Mouse (Mus musculus): ENCODE results near the gene Birc2.

- TF ChIP-seq CTCF (IDR thresholded peaks at IDR 0.05 in 2 of 3, conservative IDR thresholded peaks at IDR 0.05 in 1 of 3; ENCODE audit: control insufficient read depth in 1 of 3, insufficient read depth in 1 of 3, low read depth in 2 of 3, low read length in 3 of 3, poor library complexity in 1 of 3, severe bottlenecking in 1 of 3) (0 out of 6 replicates have a peak, but pooled peaks of 1 of the 3 experiments have one; percentile 12), HCFC1 (IDR thresholded peaks at IDR 0.05; ENCODE audit: low read depth, low read length) (peak; percentile 62), USF2 (IDR thresholded peaks at IDR 0.05; ENCODE audit: borderline replicate concordance in 1 of 2, insufficient read depth in 1 of 2, low read depth in 1 of 2, low read length in 2 of 2) (no peak), TAL1 (IDR thresholded peaks at IDR 0.05; ENCODE audit: low read length) (no peak), RAD21 (IDR thresholded peaks at IDR 0.05; ENCODE audit: low read depth, low read length) (no peak; the same call in 1 of the 2 replicates), KAT2A (conservative IDR thresholded peaks at IDR 0.05; ENCODE audit: low read depth, low read length) (no peak), ELF1 (IDR thresholded peaks at IDR 0.05; ENCODE audit: low read depth, low read length) (peak; percentile 45; the same call in 1 of the 2 replicates), ZNF384 (IDR thresholded peaks at IDR 0.05; ENCODE audit: low read depth, low read length) (peak; percentile 61; the same call in 1 of the 2 replicates), MXI1 (IDR thresholded peaks at IDR 0.05; ENCODE audit: low read depth, low read length) (peak; percentile 68)
Observed at GRCm38 (mm10) chr9:7872775-7873439, 36.0 kb upstream of the Birc2 start, which contains the start of gene Birc3.
